Mouse (Mus musculus) layer of hippocampus, adult 18-20 months (tissue): Measurements from ENCODE around the gene Sirt7. TPM values are rescaled to one million over a fixed set of nuclear protein-coding genes. Genes with fewer than 3 reads are reported as not detected.

Experiments used
- DNase-seq, 2 experiments: peaks; one replicate each; pipeline ENCODE4 v3.0.0; 2022; ENCODE audit warnings: low spot score in 2 of 2
- long read RNA-seq: library from polyadenylated mRNA; stranded (forward); transcript quantifications from one replicate; pipeline ENCODE4 v2.0.0, GENCODE M21; 2021
- total RNA-seq, 2 experiments: library from RNA; stranded (reverse); gene quantifications; 2 replicates each; pipeline ENCODE4 v1.2.3; 2021

The Sirt7 gene
- 10 to 100 TPM; 35.4 to 41.5 TPM for total RNA-seq
- long read RNA-seq, transcript Sirt7-201 (10 exons, 1,727 nt) = major isoform, 12 of 42 reads
- long read RNA-seq, partial matches to known transcripts = 11 of 42 reads
- long read RNA-seq, other reads (novel, unspliced or antisense) = 19 of 42 reads

DNA sequence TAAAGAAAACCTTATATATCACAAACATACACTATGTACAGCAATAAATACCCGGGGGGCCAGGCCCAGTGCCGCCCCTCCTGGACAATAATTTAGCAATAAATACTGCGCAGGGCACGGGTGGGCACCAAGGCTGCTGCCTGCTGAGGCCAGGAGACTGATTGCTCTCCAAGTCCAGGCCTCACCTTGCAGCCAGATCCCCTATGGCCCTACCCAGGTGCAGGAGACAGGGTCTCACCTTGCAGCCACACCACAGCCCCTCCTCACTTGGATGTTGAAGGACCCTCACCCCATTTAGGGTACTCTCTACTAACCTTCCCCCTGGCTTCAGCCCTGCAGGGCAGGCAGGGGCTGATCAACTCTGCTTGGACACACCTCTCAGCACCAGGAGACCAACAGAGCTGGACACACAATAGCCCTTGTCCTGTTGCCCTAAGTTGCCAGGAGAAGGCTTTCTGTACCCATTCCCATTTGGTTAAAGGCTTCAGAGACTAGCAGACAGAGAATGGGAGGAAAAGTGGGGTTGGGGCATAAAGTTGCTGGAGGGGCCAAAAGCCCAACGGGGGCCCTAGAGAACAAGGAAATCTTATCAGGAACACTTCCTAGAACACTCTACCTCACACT lies at the start of gene Sirt7:
Gene Sirt7 (minus strand): TSS at position 89 of the 624 bp plus-strand sequence.
- no peak for DNase-seq

DNA sequence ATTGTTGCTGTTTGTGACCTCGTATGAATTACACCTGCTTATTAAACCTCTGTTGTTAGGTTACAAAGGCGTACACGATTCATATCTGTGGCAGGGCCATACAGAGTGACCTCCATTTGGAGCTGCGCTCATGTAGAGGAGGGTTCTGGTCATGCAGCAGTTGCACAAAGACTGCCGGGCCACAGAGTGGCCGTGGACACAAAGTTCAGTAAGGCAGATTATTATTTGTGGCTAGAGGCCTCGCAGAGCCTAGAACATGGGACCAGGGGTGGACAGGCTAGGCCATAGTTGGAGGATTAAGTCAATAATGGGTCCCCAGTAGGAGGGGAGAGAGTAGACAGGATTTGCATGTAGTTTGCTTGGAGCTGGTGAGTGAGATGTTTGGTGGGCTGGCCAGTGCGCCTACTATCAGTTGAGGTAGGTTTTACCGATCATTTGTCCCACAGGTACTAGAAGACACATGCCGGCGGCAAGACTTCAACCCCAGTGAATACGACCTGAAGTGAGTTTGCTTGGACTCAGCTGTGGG lies 48.6 kb upstream of the Sirt7 start:
- DNase-seq = no peak

DNA sequence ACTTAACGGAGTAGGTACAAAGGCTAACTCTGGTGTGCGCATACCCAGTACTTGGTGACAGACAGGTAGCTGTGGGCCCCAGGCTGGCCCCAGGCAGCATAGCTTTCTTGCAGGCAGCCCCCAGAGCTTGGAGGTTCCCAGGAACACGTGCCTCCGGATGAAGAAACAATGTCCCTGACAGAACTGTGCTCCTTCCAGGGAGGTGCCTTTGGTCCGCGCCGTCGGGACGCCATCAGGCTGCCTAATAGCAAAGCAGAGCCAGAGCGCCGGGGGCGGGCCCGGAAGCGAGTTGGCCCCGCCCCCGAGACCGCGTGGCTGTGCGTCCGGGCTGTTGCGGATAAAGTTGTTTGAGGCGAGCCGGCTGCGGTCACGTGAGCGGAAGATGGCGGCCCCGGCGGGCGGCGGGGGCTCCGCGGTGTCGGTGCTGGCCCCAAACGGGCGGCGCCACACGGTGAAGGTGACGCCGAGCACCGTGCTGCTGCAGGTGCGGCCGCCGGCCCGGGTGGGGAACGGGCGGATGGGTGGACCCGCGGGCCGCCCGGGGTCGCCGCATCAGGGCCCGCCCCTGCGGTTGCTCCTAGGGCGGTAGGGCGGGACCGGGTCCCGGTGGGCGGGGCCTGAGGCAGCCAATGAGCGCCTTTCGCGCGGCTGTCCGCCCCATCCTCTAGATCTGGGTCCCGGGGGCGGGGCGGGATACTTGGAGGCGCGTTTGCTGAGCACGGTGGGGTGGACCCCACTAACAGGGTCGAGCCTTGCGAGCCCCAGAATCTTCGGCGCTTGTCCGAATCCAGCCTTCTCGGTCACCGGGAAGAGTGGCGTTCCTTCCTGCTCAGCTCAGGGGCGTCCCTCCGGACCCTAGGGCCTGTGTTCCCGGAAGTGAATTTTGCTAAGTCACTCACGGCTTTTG lies 47.9 kb upstream of the Sirt7 start, which contains the start of gene Aspscr1:
Gene Aspscr1 (plus strand): TSS at position 287 of the 907 bp plus-strand sequence.
- peak; percentile 90 to 95 for DNase-seq

DNA sequence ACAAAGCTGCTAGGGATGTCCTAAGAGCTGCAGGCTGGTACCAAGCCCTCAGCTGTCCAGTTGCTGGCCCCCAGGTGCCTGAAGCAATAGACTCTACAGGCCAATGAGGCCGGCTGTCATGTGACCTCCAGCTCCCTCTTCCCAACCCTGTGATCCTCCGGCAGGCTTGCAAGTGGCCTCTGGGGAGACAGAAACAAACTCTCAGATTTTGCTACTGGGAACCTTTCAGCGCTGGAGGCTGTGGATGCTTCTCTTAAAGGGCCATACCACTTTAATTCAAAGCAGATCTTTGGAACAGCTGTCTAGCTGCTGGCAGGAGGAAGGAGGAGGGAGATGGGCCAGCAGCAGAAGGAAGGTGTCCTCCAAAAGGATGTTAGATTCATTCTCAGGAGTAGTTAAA lies 41.6 kb upstream of the Sirt7 start:
- DNase-seq = no peak

DNA sequence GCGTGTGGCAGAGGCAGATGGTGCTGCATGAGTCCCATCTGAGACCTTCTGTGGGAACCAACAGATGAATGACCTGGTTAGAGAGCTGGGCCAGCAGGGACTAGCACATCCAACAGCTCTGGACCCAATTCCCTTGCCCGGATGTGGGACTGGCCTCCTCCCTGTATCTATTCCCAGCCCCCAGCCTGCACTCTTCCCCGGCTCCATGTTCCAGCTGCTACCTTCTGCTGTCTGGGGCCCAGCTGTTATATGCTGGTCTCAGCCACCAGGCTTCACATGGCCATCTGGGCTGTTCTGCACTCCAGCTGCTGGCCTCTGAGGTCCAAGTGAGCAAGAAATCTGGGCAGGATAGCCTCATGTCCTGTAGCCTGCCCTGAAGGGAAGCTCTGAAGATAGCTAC lies 40.4 kb upstream of the Sirt7 start:
- no peak for DNase-seq

DNA sequence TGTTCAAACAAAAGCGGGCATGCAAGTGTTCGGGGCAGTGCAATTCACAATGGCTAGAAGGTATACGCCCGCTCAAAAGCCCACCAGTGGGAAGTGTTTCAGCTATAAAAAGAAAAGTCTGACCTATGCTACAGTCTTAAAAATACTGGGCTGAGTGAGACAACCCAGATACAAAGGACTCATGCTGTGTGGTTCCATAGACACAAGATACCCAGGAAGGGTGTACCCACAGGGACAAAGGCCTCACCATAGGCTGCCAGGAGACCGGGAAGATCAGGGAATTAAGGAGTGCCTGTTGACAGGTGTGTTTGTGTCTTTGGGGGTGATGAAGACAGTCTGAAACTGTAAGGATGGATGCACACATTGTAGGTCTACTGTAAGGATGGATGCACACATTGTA lies 38.7 kb upstream of the Sirt7 start:
- DNase-seq = no peak

DNA sequence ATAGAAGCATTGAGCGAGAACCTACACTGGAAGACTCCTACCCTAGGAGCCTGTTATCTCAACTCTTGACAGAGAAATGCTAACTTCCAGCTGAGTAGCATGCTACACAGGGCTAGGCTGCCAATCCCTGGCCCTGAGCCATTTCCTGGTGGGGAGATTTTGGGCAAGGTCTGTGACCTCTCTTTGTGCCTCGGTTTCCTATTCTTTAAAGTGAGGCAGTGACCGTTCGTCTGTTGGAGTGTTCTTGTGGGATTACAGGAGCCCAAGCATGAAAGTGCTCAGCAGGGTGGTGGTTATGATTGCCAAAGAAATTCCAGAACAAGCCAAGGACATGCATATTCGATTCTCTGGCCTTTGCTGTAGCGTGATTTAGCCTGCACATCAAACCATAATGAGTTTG lies 37.7 kb upstream of the Sirt7 start:
- DNase-seq = no peak

DNA sequence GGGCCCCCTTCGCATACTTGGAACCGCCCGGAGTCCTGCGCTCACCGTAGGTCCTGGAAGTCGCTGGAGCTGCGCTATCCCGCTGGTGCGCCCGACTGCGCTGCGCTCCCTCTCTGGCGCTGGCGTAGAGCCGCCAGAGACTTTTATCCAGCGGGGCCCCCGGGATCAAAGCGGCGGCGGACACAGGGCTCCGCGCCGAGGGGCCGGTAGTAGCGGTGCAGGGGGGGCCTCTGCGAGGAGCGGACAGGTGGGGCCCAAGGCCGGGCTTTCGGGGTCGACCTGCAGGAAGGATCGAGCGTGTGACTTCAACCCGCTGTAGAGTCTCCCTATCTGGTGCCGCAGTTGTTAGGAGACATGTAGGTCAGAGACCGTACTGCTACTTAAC lies 36.0 kb upstream of the Sirt7 start, which contains the start of gene Notum:
Gene Notum (minus strand): TSS at position 100 of the 385 bp plus-strand sequence.
- no peak for DNase-seq

DNA sequence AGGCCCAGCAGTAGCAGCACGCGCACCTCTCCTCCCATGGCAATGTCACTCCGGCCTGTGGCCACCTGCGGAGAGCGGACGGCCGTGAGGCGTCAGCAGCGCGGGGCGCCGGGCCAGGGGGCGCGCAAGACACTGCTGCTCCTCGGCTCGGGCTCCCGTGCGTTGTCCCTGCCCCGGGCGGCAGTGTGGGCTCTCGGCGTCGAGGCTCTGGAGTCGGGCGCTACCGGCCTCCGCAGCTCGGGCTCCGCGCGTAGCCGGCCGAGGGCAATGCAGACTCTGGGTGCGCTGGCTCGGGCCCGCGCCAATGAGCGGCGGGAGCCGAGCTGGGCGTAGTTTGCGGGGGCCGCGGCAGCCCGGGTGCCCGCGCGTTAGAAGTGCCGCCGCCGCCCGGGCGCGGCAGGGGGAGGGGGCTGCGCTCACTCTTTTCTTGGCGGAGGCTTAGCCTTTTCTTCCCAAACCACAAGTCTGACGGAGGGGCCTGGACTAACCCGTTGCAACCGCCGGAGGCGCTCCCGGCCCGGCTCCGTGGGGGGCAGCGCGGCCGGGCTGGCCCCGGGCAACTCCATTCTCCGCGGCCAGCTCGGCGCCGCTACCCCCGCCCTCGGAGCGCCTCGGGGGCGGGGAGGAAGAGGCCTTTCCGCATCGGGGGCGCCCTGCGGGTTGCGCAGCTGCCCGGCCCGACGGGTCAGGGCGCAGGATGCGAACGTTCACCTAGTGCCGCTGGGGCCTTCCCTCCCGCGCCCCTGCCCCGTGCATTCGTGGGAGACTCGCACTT lies 35.4 kb upstream of the Sirt7 start:
- no peak for DNase-seq

DNA sequence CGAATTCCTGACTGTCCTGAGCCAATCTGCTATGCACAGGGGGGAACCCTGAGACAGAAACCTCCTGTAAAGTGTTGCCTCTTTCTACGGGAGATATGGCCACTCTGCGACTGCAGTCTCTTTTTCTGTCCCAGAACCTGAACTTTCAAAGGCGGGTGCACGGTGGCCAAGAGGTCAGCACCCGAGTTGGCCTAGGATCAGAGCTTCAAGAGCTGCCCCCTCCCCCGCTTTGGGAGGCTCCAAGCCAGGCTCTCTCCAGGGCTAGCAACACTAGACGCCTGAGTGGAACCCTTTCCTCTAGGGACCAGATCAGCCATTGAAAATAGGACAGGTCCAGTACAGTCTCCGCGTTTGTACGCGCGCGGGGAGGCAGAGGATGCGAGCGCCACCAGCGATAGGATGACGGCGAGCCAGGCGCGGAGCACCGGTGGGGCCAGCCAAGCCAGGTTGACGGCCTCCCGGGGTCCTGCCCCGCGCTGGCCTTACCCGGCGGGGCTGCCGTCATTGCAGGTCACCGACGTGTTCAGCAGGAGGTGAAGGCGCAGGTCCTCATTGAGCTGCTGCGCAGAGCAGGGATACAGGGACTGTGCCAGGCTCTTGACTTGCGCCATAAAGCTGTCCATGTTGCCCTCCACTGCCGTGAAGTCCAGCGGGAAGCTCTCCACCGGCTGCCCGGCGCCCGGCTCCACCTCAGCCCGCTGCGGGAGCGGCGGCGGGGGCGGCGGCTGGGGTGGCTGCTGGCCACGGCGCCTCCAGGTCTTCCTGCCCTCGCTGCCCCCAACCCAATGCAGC lies 34.7 kb upstream of the Sirt7 start:
- no peak for DNase-seq

DNA sequence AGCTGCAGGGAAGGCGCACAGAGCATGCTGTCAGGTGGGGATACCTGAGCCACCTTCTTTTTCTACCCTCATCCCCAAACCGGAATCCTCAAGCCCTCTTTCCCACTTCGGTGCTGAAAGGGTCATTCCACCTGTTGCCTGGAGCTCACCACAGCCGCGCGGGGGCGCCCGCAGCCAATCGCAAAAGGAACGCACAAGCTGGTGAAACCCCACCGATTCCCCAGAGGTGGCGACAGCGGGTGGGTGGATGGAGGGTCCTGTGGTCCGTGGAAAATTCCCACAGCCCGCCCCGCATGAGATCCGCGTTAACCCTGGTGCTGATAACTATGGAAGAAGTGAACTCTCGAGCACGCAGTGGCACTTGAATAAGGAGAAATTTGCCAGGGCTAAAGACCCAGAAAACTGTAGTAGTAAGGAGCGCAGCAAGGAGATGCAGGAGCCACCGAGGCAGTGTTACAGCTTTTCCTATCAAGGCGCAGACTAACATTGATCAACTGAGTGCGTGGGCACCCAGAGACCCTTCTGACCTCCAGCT lies 33.9 kb upstream of the Sirt7 start:
- DNase-seq = peak; percentile 43 to 78

DNA sequence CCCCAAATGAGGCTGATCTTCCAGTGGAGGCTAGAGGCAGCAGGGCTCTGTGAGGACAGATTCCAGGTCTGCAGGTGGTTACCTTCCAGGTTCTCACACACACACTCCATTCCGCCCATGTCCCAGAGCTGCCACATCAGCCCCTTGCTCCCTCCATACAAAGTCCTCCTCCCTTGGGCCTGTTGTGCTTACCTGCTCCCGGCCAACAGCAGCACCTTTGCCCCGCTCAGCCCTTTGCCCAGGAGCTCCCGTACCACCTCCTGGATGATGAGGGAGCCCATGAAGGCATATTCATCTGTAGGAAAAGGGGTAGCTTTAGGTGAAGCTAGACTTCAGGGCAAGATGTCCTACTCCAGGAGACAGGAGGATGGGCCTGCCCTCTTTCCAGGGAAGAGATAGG lies 32.3 kb upstream of the Sirt7 start:
- DNase-seq = no peak

DNA sequence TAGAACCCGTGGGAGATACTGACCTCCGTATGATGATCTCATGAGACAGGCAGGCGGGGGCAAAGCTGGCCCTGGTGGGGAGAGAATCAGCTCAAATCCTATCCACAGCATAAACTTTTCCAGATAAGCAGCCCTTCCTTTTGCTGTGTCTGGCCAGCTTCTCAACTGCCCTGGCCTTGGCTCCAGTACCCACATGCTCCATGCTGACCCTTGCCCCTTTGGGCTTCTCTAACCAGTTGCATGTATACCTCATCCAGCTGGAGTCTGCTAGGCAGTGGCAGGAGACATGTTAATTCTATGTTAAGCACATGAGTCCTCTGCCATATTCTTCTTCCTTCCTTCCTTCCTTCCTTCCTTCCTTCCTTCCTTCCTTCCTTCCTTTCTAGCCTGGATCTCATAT lies 29.7 kb upstream of the Sirt7 start:
- DNase-seq = no peak

DNA sequence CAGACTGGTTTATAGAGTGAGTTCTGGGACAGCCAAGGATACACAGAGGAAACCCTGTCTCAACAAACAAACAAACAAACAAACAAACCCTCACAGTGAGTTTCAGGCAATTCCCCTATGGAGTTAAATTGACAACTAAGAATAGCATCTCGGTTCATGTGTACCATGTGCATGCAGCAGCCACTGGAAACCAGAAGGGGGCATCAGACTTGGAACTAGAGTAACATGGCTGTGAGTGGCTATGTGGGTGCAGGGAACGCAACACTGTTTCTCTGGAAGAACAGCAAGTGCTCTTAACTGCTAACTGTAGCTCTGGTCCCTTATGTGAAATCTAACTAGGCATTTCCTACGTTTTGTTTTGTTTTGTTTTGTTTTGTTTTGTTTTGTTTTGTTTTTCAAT lies 26.8 kb upstream of the Sirt7 start:
- DNase-seq = no peak

DNA sequence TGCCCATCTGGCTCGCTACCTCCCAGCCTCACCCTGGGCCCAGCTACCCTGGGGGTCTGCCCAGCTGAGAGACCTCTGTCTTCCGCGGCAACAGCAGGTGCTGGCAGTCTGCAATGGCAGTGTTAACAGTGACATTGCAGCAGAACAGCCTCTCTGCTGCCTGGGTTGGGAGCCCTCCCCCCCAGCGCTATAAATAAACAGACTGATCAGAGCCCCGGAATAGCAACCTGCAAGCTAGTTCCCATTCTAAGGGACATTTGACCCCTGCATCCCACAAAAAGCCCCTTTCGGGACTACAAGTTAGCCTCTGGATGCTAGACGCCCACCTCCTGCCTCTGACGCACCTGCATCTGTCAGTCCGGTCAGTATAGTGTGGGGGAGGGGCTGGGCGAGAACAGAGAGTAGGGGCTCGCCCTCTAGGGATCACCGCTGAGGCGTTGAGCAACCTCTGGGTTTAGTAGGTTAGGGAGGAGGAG lies 23.0 kb upstream of the Sirt7 start, which contains the start of gene Myadml2:
Gene Myadml2 (minus strand): TSS at position 158 of the 476 bp plus-strand sequence.
- peak in 1 of 2 experiments; percentile 65 for DNase-seq

DNA sequence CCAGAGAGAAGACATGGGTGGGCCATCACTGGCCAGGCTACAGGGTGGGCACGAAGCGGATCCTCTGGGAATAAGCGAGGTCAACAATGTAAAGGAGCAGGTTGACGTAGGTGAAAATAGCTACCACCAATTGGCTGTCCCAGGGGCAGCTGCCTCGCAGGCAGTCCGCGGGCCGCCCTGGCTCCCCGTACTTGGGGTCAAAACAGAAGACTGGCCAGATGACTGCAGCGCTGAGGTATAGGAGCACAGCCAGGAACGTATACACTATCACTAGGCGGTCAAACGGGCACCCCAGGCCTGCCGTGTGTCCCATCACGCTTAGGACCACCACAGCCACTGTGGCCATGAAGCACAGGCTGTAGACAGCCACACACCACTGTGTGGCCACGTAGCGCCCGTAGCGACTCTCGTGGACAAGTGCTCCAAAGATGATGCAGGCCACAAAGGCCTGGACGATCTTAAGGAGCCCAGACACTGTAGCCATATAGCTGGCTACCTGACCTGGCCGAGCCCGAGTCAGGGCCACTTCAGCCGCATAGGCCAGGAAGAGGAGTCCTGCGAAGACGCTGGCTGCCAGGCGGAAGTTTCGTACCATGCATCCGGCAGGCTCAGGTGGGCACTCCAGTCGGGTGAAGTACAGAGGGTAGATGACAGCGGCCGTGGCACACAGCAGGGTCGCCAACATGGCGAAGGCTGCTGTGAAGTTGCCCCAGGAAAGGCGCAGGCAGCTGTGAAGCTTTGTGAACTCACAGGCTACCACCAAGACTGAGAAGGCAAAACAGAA lies 22.2 kb upstream of the Sirt7 start:
- no peak for DNase-seq

DNA sequence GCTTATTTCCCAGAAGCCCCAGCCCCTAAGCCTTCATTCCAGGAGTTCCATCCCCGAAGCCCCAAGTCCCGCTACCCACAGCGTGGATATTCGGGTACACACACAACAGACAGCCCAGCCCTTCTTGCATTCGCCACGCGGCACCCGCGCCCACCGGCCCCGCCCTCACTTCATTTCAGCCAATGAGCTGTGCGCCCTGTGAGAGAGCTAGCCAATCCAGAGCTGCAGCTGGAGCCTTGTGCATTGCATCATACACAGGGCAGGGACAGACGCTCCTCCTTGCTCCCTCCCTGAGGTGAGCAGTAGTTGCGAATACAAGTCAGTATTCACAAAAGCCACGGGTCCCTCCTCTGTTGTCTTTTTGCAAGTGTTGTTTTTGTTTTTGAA lies 18.6 kb upstream of the Sirt7 start, which contains the start of gene Pycr1:
Gene Pycr1 (minus strand): TSS at position 169 of the 387 bp plus-strand sequence.
- DNase-seq = peak; percentile 93 to 95

DNA sequence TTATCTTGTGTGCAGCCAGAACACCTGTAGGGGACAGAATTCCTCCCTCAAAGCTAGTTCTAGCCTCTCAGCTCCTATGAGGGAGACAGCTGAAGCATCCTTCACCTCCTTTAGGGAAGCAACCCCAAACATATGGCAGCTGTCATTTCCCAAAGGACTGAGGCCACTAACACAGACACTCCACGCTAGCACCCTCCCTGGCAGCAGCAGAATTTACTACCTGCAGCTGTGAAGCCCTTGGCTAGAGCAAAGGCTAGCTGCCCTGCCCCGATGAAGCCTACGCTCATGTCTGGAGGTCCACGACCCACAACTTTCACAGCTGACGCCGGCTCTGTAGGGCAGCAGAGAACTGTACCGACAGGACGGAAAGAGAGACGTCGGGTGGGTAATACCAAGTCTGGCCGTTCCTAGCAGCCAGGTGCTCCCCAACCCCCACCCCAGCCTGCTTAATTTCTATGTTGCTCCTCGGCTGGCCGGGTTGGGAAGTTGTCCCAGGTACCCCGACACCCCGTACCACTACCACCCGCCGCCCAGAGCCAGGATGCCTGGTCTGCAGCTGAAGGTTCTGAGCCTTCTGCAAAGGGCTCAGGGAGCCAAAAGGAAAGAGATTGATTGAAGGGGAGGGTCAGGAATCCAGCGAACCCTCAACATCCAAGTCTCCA lies 18.0 kb upstream of the Sirt7 start:
- DNase-seq = no peak
